In the genomic region with DNA sequence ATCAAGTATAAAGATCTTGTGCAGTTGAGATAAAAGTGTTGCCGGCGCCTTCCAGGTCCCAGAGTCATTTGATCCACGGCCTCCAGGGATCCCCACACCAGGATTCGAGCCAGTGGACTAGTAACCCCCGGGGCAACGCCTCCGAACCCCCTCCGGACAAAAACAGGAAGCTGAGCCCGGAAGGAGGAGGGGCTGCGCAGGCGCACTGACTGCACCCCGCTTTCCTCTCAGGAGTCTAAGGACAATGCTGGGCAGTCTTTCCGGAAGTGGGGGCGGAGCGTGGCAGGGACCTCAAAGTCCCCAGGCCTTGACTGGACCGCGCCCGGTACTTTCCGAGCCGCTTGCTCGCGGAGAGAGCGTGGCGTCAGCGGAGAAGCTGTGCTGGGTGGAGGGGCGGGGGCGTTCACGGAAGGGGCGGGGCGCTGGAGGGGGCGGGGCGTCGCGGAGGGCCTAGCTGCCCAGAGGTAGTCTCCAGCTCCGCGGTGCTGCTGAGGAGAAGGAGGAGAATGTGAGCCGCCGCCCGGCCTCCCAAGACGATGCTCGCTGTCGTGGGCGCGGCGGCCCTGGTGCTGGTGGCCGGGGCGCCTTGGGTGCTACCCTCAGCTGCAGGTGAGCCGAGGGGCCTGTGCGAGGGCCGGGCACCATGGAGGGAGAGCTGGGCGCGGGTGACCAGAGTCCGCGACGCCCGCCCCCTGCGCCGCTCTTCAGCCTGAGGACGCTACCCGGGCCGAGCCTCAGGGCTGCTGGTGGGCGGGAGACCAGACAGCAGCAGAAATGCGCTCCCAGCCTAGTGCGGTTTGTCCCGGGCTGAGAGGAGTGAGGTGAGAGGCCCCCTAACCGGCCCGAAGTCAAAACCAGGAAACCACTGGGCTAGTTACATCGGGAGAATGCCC, we compare ENCODE assay signal across 7 mouse cellular contexts. TPM values are rescaled to one million over a fixed set of nuclear protein-coding genes. Genes with fewer than 3 reads are reported as not detected.
DNase-seq lines count a peak whose midpoint lies in the region; ATAC-seq lines count a peak whose summit lies in the region.

A gene (plus strand): TSS at position 431 of the 893 bp plus-strand sequence.

- peaks cover 9% of the 10 kb centered on the region for H3K36me3 ChIP-seq in embryonic facial prominence, embryonic 12.5 days
- H3K36me3 ChIP-seq in limb, embryonic 11.5 days (ENCODE audit: control insufficient read depth, insufficient read depth, low read length): peaks cover 1% of the 10 kb centered on the region; the same call in 1 of the 2 replicates
- H3K36me3 ChIP-seq in midbrain, embryonic 14.5 days (ENCODE audit: control insufficient read depth, insufficient read depth, low read length): peaks cover 9% of the 10 kb centered on the region

- peak within 1 kb of the TSS; percentile 72 for H3K4me2 ChIP-seq in embryonic facial prominence, embryonic 12.5 days (replicated peaks)
- H3K4me2 ChIP-seq in limb, embryonic 11.5 days (ENCODE audit: low read depth, severe bottlenecking): peak within 1 kb of the TSS; percentile 66
- peak within 1 kb of the TSS; percentile 78 for H3K4me2 ChIP-seq in midbrain, embryonic 14.5 days (ENCODE audit: low read length)

- peak within 1 kb of the TSS; percentile 92 for H3K9ac ChIP-seq in embryonic facial prominence, embryonic 12.5 days
- peak within 1 kb of the TSS; percentile 85 for H3K9ac ChIP-seq in limb, embryonic 11.5 days (ENCODE audit: low read length)
- H3K9ac ChIP-seq in midbrain, embryonic 14.5 days (replicated peaks; ENCODE audit: low read length): peak within 1 kb of the TSS; percentile 96

- peak within 1 kb of the TSS; percentile 95 for H3K27ac ChIP-seq in embryonic facial prominence, embryonic 12.5 days
- peak within 1 kb of the TSS; percentile 88 for H3K27ac ChIP-seq in limb, embryonic 11.5 days (replicated peaks; ENCODE audit: low read depth, low read length)
- H3K27ac ChIP-seq in midbrain, embryonic 14.5 days (replicated peaks; ENCODE audit: low read depth, low read length): peak within 1 kb of the TSS; percentile 95

- H3K4me1 ChIP-seq in embryonic facial prominence, embryonic 12.5 days: peaks cover 8% of the 10 kb centered on the region
- H3K4me1 ChIP-seq in limb, embryonic 11.5 days (ENCODE audit: control insufficient read depth, insufficient read depth, low read length): peaks cover 4% of the 10 kb centered on the region; the same call in 1 of the 2 replicates
- peaks cover 13% of the 10 kb centered on the region for H3K4me1 ChIP-seq in midbrain, embryonic 14.5 days (ENCODE audit: control insufficient read depth, insufficient read depth, low read length)

- peak; percentile 99 for ATAC-seq in embryonic facial prominence, embryonic 12.5 days (ENCODE audit: insufficient number of reproducible peaks, insufficient read depth, low FRiP score, low TSS enrichment)
- ATAC-seq in limb, embryonic 11.5 days (ENCODE audit: insufficient number of reproducible peaks, low FRiP score, low TSS enrichment, low read depth): peak; percentile 99
- peak; percentile 98 for ATAC-seq in midbrain, embryonic 14.5 days (ENCODE audit: low FRiP score, low TSS enrichment)

- H3K9me3 ChIP-seq in embryonic facial prominence, embryonic 12.5 days: no peaks in the 10 kb centered on the region
- no peaks in the 10 kb centered on the region for H3K9me3 ChIP-seq in limb, embryonic 11.5 days (ENCODE audit: control insufficient read depth, low read length)
- H3K9me3 ChIP-seq in midbrain, embryonic 14.5 days (ENCODE audit: control insufficient read depth, low read length): no peaks in the 10 kb centered on the region

- DNase-seq in adrenal gland, postnatal 25 days: peak; percentile 99
- peak; percentile 100 for DNase-seq in heart, adult 11 months
- DNase-seq in kidney, adult 18-20 months: peak; percentile 98
- peak; percentile 98 for DNase-seq in limb, embryonic 11.5 days (ENCODE audit: low spot score)
- peak; percentile 99 for DNase-seq in midbrain, embryonic 14.5 days
- peak; percentile 97 to 100 for DNase-seq in spleen, adult 18-20 months

- under 1% methylated on average over 63 of the region's 68 CpGs for WGBS in embryonic facial prominence, embryonic 12.5 days
- under 1% methylated on average over 67 of the region's 68 CpGs for WGBS in limb, embryonic 11.5 days
- under 1% methylated on average over 68 of the region's 68 CpGs for WGBS in midbrain, embryonic 14.5 days

- peak within 1 kb of the TSS; percentile 92 for H3K4me3 ChIP-seq in embryonic facial prominence, embryonic 12.5 days
- peak within 1 kb of the TSS; percentile 84 for H3K4me3 ChIP-seq in limb, embryonic 11.5 days (ENCODE audit: low read depth, low read length)
- peak within 1 kb of the TSS; percentile 90 for H3K4me3 ChIP-seq in midbrain, embryonic 14.5 days (replicated peaks; ENCODE audit: low read depth, low read length)

- no peaks in the 10 kb centered on the region for H3K27me3 ChIP-seq in embryonic facial prominence, embryonic 12.5 days
- H3K27me3 ChIP-seq in limb, embryonic 11.5 days (ENCODE audit: control insufficient read depth, insufficient read depth, low read length): no peaks in the 10 kb centered on the region
- no peaks in the 10 kb centered on the region for H3K27me3 ChIP-seq in midbrain, embryonic 14.5 days (ENCODE audit: control insufficient read depth, insufficient read depth, low read length)

RNA-seq across cellular contexts. Expression of the gene that starts here (rescaled TPM):
- total RNA-seq in adrenal gland, postnatal 25 days (2021): 57.5 and 70.8 TPM in 2 replicates
- polyA plus RNA-seq in embryonic facial prominence, embryonic 12.5 days (2016; fragmentation: Nextera tagmentation; extraction: Ambion mirVana): 69.3 and 71.6 TPM in 2 replicates
- 55.0 and 58.4 TPM in 2 replicates for polyA plus RNA-seq in limb, embryonic 11.5 days (2014; fragmentation: Nextera tagmentation; extraction: Ambion mirVana)
- polyA plus RNA-seq in midbrain, embryonic 14.5 days (2014; fragmentation: Nextera tagmentation; extraction: Ambion mirVana): 38.8 and 56.1 TPM in 2 replicates

Comparison
In these comparisons a context has a peak if more than half of its experiments do, and no peak if none do; other contexts are left out.
1. Peak in every context shown above with its lines: DNase-seq, ATAC-seq, H3K4me3 ChIP-seq and H3K27ac ChIP-seq.